Mouse (Mus musculus): ENCODE measurements around the gene Ush1g.

GRCm38 (mm10) chr11:115274178-115274577, 47.7 kb downstream of the Ush1g start:
- TF ChIP-seq POLR2A (IDR thresholded peaks at IDR 0.05; ENCODE audit: borderline replicate concordance, low read depth, low read length) (no peak), CTCF (IDR thresholded peaks at IDR 0.05; ENCODE audit: low read depth, low read length) (no peak)

Measured in bone marrow macrophage, adult 2 months (primary cell).